Mouse (Mus musculus) left cerebral cortex, adult 9 months (tissue): Measurements from ENCODE around the gene Numb.

Source experiments
- DNase-seq, 2 experiments: peaks; one replicate each; pipeline ENCODE4 v3.0.0; 2022; ENCODE audit warnings: low spot score in 2 of 2

Gene Numb

DNA sequence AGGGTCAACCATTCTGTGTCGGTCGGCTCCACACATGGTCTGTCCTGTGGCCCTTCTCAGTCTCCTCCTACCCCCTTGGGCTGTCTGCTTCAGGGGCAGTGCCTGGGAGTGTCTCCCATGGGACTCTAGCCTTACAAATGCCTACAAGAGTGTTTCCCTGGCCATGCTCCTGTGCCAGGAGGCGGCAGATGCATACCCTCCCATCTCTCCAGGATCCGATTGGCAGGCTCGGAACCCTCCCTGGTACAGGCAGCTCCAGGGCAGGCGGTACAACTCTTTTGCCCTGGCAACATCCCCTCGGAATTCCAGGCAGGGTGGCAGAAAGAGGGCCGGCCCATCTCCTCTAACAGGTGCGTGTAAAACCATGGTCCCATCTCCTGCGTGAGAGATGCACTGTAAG lies 139.1 kb downstream of the Numb start:
- DNase-seq, result no peak

- no peak for DNase-seq
Observed at GRCm38 (mm10) chr12:83781640-83782278, 140.0 kb downstream of the Numb start.

- DNase-seq, result no peak
Observed at GRCm38 (mm10) chr12:83781204-83781603, 140.5 kb downstream of the Numb start.

- DNase-seq, result no peak
Observed at GRCm38 (mm10) chr12:83780181-83780580, 141.6 kb downstream of the Numb start.

GRCm38 (mm10) chr12:83776766-83777165 lies 145.0 kb downstream of the Numb start:
- DNase-seq, result no peak

DNA sequence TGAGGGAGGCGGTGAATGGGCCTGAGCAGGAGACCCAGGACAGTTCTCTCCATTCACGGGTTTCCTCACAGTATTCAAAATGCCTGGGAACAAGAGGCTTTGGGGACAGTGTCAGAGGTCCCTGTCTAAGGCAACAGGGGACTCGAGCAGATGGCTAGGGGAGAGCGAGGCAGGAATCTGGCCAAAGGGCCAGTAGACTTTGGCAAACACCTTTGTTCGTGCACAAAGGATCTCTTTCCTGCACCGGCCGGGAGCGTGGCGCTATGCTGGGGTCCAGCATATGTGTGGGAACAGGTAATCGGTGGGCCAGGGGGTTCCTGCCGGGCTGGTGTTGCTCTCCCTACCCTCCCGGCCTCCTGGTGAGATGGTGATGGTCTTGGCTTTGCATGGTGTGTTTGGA lies 146.1 kb downstream of the Numb start:
- DNase-seq, result no peak

GRCm38 (mm10) chr12:83770418-83771256 lies 151.1 kb downstream of the Numb start:
- peak in 1 of 2 experiments; percentile 45 for DNase-seq

DNA sequence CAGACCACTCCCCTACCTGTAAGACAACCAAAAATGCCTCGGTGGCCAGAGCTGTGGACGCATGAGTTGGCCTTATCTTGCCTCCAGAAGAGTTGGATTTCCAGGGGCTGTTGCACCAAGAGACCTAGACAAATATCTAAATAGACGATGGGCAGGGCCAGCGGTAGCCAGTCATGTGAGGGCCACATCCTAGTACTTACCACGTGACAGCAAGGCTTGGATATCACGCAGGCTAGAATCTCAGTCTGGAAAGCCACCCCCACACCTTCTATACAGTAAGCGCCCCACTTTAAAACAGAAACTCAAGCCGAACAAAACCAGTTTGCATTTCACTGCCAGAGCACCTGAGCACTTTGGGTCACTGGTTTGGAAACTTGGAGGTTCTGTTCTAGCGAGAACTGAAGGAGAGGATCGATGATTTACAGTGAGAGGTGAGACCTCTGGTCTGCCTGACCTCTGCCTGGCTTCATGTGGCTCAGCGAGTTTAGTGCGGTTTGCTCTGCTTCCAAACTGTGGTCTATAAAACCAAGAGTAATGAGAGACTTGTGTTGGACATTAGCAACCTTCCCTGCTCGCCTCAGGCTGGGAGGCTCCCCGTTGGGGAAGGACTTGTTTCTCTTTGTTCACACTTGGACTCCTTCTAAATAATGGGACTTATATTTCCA lies 153.4 kb downstream of the Numb start:
- no peak for DNase-seq

DNA sequence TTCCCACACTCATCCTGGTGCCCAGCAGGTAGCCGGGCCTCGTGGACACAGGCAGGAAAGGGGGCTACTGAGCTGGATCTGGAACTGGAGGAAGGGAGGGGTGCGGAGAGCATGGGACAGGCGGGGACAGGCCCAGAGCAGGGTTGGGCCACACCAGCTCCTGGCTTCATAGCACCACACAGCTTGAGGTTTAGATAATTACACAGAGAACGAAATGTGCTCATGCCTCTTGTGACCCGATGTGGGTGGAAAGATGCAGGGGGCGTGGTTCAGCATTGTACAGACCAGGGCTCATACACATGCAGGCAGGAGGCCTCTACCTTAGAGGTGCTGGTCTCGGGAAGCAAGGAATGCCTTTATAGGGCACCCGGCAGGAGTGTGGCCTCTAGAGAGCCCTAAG lies 153.9 kb downstream of the Numb start:
- DNase-seq, result no peak

DNA sequence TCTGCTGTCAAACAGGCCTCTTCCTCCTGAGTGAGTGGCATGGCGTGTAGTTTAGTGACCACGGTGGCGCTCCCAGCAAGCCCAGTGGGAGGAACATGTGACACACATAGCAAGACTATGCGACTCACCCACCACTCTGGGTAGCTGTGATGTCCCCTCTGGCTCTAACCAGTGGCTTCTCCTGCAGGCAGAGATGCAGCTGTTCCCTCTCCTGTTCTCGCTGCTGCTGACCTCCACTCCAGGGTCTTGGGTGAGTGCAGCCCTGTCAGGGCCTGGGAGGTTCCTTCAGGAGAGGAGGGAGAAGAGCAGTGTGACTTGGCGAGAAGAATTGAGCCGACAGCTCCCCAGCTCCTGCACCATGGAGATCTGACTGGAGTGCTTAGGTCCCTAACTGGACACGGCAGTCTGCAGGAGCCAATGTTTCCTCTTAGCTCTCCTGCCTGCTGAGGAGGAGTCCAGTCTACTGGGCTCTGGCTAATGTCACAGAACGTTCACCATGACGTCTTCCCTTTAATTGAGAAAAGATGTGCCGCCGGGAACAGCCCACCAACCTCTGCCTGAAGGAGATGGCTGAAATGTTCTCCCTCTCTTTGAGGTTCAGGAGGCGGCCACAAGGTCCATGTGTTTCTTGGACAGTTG lies 155.7 kb downstream of the Numb start:
- DNase-seq, result no peak

DNA sequence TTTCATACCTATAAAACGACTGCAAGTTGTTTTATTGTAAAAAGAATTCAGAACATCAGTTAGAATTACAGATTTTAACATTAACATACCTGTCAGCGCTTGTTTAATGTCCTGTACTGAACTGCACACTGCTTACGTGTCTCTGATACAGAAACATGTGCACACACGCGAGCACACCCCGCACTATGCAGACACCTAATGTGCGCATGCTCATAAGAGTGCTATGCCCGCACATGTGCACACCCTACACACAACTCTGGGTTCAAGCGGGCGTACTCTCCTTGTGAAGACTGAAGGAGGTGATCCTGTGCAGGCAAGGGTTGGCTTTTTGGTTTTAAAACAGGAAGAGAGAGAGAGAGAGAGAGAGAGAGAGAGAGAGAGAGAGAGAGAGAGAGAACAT lies 157.2 kb downstream of the Numb start:
- no peak for DNase-seq

GRCm38 (mm10) chr12:83764044-83764365 lies 157.7 kb downstream of the Numb start:
- no peak for DNase-seq

- DNase-seq, result no peak
Observed at GRCm38 (mm10) chr12:83763311-83764043, 158.3 kb downstream of the Numb start, which contains the start of gene Papln. Gene Papln, plus strand, starts transcription at chr12:83763634.

DNA sequence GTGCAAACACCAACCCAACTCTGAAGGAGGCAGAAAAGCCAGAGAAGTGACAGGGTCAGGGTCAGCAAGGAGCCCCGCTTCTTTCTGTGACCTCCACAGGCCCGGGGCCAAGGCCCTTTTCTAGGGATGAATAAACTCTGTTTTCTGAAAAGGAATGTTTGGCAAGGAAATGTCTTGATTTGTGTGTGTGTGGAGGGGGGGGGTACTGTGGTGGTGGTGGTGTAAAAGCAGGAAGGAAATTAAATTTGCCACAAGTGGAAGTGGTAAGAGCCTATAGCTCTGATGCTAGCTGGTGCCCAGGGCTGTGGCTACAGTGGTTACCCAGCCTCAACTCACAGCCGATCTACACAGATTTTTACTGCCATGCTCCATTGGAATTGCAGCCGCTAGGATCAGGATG lies 159.0 kb downstream of the Numb start:
- DNase-seq, result no peak

GRCm38 (mm10) chr12:83760201-83760600 lies 161.5 kb downstream of the Numb start:
- no peak for DNase-seq

GRCm38 (mm10) chr12:83758735-83759134 lies 163.0 kb downstream of the Numb start:
- no peak for DNase-seq

DNA sequence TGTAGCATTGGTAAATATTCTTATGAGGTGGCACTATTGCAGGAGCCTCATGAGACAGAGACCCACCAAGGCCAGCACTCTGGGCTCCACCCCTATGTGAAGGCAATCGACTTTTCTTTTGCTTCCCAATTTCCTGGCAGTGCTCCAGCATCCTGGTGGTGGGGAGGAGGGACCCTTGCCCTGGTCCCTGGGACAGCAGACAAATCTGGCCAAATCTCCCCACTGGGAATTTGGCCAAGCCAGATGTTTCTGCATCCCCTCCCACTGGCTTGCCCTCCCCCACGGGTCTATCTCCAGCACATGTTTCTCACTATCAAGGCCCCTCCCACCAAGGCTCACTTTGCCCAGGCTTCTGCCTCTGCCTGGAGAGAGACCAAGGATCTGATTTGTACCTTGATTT lies 169.2 kb downstream of the Numb start:
- DNase-seq, result no peak

DNA sequence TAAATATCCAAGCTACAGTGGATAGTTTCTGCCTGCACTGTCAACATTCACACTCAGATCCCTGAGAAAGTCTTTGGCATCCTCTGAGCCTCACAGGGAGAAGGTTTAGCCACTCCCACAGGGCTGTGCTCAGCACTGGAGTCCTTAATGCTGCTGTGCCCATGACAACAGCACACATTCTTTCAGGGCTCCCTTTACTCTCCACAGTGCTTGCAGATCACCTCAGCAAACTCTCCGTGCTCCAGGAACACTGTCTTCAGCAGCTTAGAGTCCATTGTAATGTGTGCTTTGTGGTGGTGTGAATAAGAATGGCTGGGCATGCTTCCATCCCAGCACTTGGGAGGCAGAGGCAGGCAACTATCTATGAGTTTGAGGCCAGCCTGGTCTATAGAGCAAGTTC lies 172.5 kb downstream of the Numb start:
- DNase-seq, result no peak
